Mouse (Mus musculus): ENCODE results near the gene Slc25a39. TPM values are rescaled to one million over a fixed set of nuclear protein-coding genes. Genes with fewer than 3 reads are reported as not detected.
A peak's percentile ranks its signal among the peaks of the same experiment; 100 is the strongest.

Slc25a39 gene
- polyA plus RNA-seq, 1 experiment from 2014 or later = 174 TPM

GRCm38 (mm10) chr11:102376196-102376835, 31.4 kb downstream of the Slc25a39 start:
- Histone ChIP-seq H3K27me3 (peaks cover 41% of the 10 kb centered on the region), H3K9me3 (0 out of 2 replicates have a peak, but pooled peaks cover 4% of the 10 kb centered on the region), H3K36me3 (no peaks in the 10 kb centered on the region), H3K4me2 (peak overlapping the region; percentile 46), H3K9ac (replicated peaks) (peak overlapping the region; percentile 28; the same call in 1 of the 2 replicates), H3K4me3 (replicated peaks) (peak overlapping the region; percentile 14; the same call in 1 of the 2 replicates), H3K4me1 (replicated peaks) (peaks cover 19% of the 10 kb centered on the region), H3K27ac (peak overlapping the region; percentile 72)
- no peak for ATAC-seq (ENCODE audit: insufficient number of reproducible peaks, insufficient read depth, low FRiP score, low TSS enrichment, low read depth)
- whole genome bisulfite sequencing = 20% methylated on average over 8 of the region's 8 CpGs

GRCm38 (mm10) chr11:102375196-102376173, 32.3 kb downstream of the Slc25a39 start:
- peak overlapping the region; percentile 72 for H3K27ac ChIP-seq
- peaks cover 41% of the 10 kb centered on the region for H3K27me3 ChIP-seq
- peak overlapping the region; percentile 28; the same call in 1 of the 2 replicates for H3K9ac ChIP-seq (replicated peaks)
- H3K36me3 ChIP-seq = no peaks in the 10 kb centered on the region
- peak overlapping the region; percentile 14 for H3K4me3 ChIP-seq (replicated peaks)
- 0 out of 2 replicates have a peak, but pooled peaks cover 4% of the 10 kb centered on the region for H3K9me3 ChIP-seq
- peaks cover 19% of the 10 kb centered on the region for H3K4me1 ChIP-seq (replicated peaks)
- peak overlapping the region; percentile 46 for H3K4me2 ChIP-seq
- ATAC-seq (ENCODE audit: insufficient number of reproducible peaks, insufficient read depth, low FRiP score, low TSS enrichment, low read depth) = peak; percentile 72; the same call in 1 of the 2 replicates
- WGBS = 6% methylated on average over 23 of the region's 23 CpGs

- H3K27me3 ChIP-seq = peaks cover 41% of the 10 kb centered on the region
- peaks cover 19% of the 10 kb centered on the region for H3K4me1 ChIP-seq (replicated peaks)
- no peaks in the 10 kb centered on the region for H3K36me3 ChIP-seq
- H3K27ac ChIP-seq = 0 out of 2 replicates have a peak overlapping the region, but pooled peaks have one; percentile 9
- H3K9ac ChIP-seq (replicated peaks) = no peak overlapping the region
- no peak overlapping the region for H3K4me2 ChIP-seq
- H3K4me3 ChIP-seq (replicated peaks) = no peak overlapping the region
- 76% methylated on average over 7 of the region's 7 CpGs for WGBS
- ATAC-seq (ENCODE audit: insufficient number of reproducible peaks, insufficient read depth, low FRiP score, low TSS enrichment, low read depth) = no peak
- 0 out of 2 replicates have a peak, but pooled peaks cover 4% of the 10 kb centered on the region for H3K9me3 ChIP-seq
Observed at GRCm38 (mm10) chr11:102374108-102374725, 33.5 kb downstream of the Slc25a39 start.

- Histone ChIP-seq H3K4me1 (replicated peaks) (peaks cover 19% of the 10 kb centered on the region), H3K9ac (replicated peaks) (no peak overlapping the region), H3K27ac (no peak overlapping the region), H3K4me3 (replicated peaks) (no peak overlapping the region), H3K4me2 (no peak overlapping the region), H3K9me3 (no peaks in the 10 kb centered on the region), H3K27me3 (peaks cover 41% of the 10 kb centered on the region), H3K36me3 (no peaks in the 10 kb centered on the region)
- WGBS = 18% methylated on average over 2 of the region's 2 CpGs
- ATAC-seq (ENCODE audit: insufficient number of reproducible peaks, insufficient read depth, low FRiP score, low TSS enrichment, low read depth) = no peak
Observed at GRCm38 (mm10) chr11:102373646-102374045, 34.1 kb downstream of the Slc25a39 start.

GRCm38 (mm10) chr11:102372936-102373335, 34.8 kb downstream of the Slc25a39 start:
- peaks cover 41% of the 10 kb centered on the region for H3K27me3 ChIP-seq
- no peak overlapping the region for H3K4me3 ChIP-seq (replicated peaks)

GRCm38 (mm10) chr11:102371926-102372685, 35.6 kb downstream of the Slc25a39 start:
- no peak overlapping the region for H3K4me2 ChIP-seq
- no peaks in the 10 kb centered on the region for H3K9me3 ChIP-seq
- H3K4me3 ChIP-seq (replicated peaks) = no peak overlapping the region
- peaks cover 41% of the 10 kb centered on the region for H3K27me3 ChIP-seq
- 85% methylated on average over 12 of the region's 12 CpGs for WGBS
- no peak overlapping the region for H3K27ac ChIP-seq
- no peak overlapping the region for H3K9ac ChIP-seq (replicated peaks)
- no peak for ATAC-seq (ENCODE audit: insufficient number of reproducible peaks, insufficient read depth, low FRiP score, low TSS enrichment, low read depth)
- no peaks in the 10 kb centered on the region for H3K36me3 ChIP-seq
- H3K4me1 ChIP-seq (replicated peaks) = peaks cover 19% of the 10 kb centered on the region

More at GRCm38 (mm10) chr11:102372936-102373335, 34.8 kb downstream of the Slc25a39 start:
- Histone ChIP-seq H3K9me3 (no peaks in the 10 kb centered on the region), H3K4me1 (replicated peaks) (peaks cover 19% of the 10 kb centered on the region), H3K9ac (replicated peaks) (no peak overlapping the region), H3K36me3 (no peaks in the 10 kb centered on the region), H3K27ac (no peak overlapping the region), H3K4me2 (no peak overlapping the region)
- no peak for ATAC-seq (ENCODE audit: insufficient number of reproducible peaks, insufficient read depth, low FRiP score, low TSS enrichment, low read depth)
- WGBS = 32% methylated on average over 14 of the region's 14 CpGs

GRCm38 (mm10) chr11:102370285-102370684, 37.5 kb downstream of the Slc25a39 start:
- 45% methylated on average over 7 of the region's 7 CpGs for WGBS
- Histone ChIP-seq H3K4me2 (no peak overlapping the region), H3K36me3 (no peaks in the 10 kb centered on the region), H3K27ac (no peak overlapping the region), H3K27me3 (peaks cover 31% of the 10 kb centered on the region), H3K9me3 (no peaks in the 10 kb centered on the region), H3K4me3 (replicated peaks) (no peak overlapping the region), H3K4me1 (replicated peaks) (peaks cover 5% of the 10 kb centered on the region), H3K9ac (replicated peaks) (no peak overlapping the region)
- no peak for ATAC-seq (ENCODE audit: insufficient number of reproducible peaks, insufficient read depth, low FRiP score, low TSS enrichment, low read depth)

GRCm38 (mm10) chr11:102369263-102369662, 38.5 kb downstream of the Slc25a39 start:
- no peaks in the 10 kb centered on the region for H3K4me1 ChIP-seq (replicated peaks)
- no peaks in the 10 kb centered on the region for H3K36me3 ChIP-seq
- no peak overlapping the region for H3K9ac ChIP-seq (replicated peaks)
- no peak overlapping the region for H3K4me3 ChIP-seq (replicated peaks)
- H3K27ac ChIP-seq = no peak overlapping the region
- 73% methylated on average over 4 of the region's 4 CpGs for WGBS
- H3K27me3 ChIP-seq = peaks cover 23% of the 10 kb centered on the region
- H3K9me3 ChIP-seq = no peaks in the 10 kb centered on the region
- no peak overlapping the region for H3K4me2 ChIP-seq
- ATAC-seq (ENCODE audit: insufficient number of reproducible peaks, insufficient read depth, low FRiP score, low TSS enrichment, low read depth) = no peak

GRCm38 (mm10) chr11:102368347-102368746, 39.4 kb downstream of the Slc25a39 start:
- Histone ChIP-seq H3K4me2 (no peak overlapping the region), H3K9me3 (no peaks in the 10 kb centered on the region), H3K9ac (replicated peaks) (no peak overlapping the region), H3K27me3 (peaks cover 15% of the 10 kb centered on the region), H3K4me3 (replicated peaks) (no peak overlapping the region), H3K36me3 (no peaks in the 10 kb centered on the region), H3K4me1 (replicated peaks) (no peaks in the 10 kb centered on the region), H3K27ac (no peak overlapping the region)
- ATAC-seq (ENCODE audit: insufficient number of reproducible peaks, insufficient read depth, low FRiP score, low TSS enrichment, low read depth) = no peak
- WGBS = 84% methylated on average over 5 of the region's 5 CpGs

GRCm38 (mm10) chr11:102367504-102368280, 40.1 kb downstream of the Slc25a39 start:
- Histone ChIP-seq H3K27me3 (peaks cover 8% of the 10 kb centered on the region; the same call in 1 of the 2 replicates), H3K4me1 (replicated peaks) (no peaks in the 10 kb centered on the region), H3K4me3 (replicated peaks) (no peak overlapping the region), H3K27ac (no peak overlapping the region), H3K4me2 (no peak overlapping the region), H3K9ac (replicated peaks) (no peak overlapping the region), H3K36me3 (no peaks in the 10 kb centered on the region), H3K9me3 (no peaks in the 10 kb centered on the region)
- no peak for ATAC-seq (ENCODE audit: insufficient number of reproducible peaks, insufficient read depth, low FRiP score, low TSS enrichment, low read depth)
- 77% methylated on average over 9 of the region's 9 CpGs for WGBS

Data from limb, embryonic 12.5 days (tissue).